Mouse (Mus musculus): Measurements from ENCODE around the gene Foxp1.

GRCm38 (mm10) chr6:98945496-98946412, 576.8 kb downstream of the Foxp1 start:
- TF ChIP-seq CTCF (IDR thresholded peaks at IDR 0.05; ENCODE audit: low read depth, low read length) (no peak), POLR2A (IDR thresholded peaks at IDR 0.05; ENCODE audit: borderline replicate concordance, low read depth, low read length) (no peak)
